33 mouse cellular contexts compared by ENCODE assay signal in genomic region chr12:59391103-59391502, GRCm38 (mm10).
"Had no signal": no experiment of that assay in that cellular context is flagged by ENCODE, and none has a peak within 500 bp of the region (broad histone marks: within the 10 kb centered on the region; RNA-seq: fewer than 3 reads in every experiment).

No protein-coding gene starts in this region.

- H3K4me1 ChIP-seq: heart, embryonic 10.5 days; heart, embryonic 12.5 days; heart, embryonic 13.5 days; heart, embryonic 15.5 days; hindbrain, embryonic 10.5 days; hindbrain, embryonic 12.5 days; hindbrain, embryonic 13.5 days; hindbrain, embryonic 15.5 days; intestine, embryonic 15.5 days; kidney, embryonic 15.5 days had no signal

- H3K9ac ChIP-seq: heart, embryonic 12.5 days; heart, embryonic 13.5 days; heart, embryonic 15.5 days; hindbrain, embryonic 12.5 days; hindbrain, embryonic 13.5 days; hindbrain, embryonic 14.5 days; hindbrain, embryonic 15.5 days; intestine, embryonic 15.5 days; kidney, embryonic 15.5 days had no signal

- H3K27ac ChIP-seq: heart, embryonic 10.5 days; heart, embryonic 13.5 days; heart, embryonic 15.5 days; hindbrain, embryonic 10.5 days; hindbrain, embryonic 12.5 days; hindbrain, embryonic 13.5 days; hindbrain, embryonic 14.5 days; hindbrain, embryonic 15.5 days; hindbrain, postnatal 0 days; intestine, embryonic 15.5 days; kidney, embryonic 15.5 days; kidney, postnatal 0 days; left cerebral cortex, adult 2 months had no signal

- H3K4me2 ChIP-seq: heart, embryonic 11.5 days; heart, embryonic 12.5 days; heart, embryonic 13.5 days; heart, embryonic 15.5 days; hindbrain, embryonic 12.5 days; hindbrain, embryonic 13.5 days; hindbrain, embryonic 14.5 days; hindbrain, embryonic 15.5 days; intestine, embryonic 15.5 days; kidney, embryonic 15.5 days had no signal

- H3K4me3 ChIP-seq: heart, embryonic 10.5 days; heart, embryonic 12.5 days; heart, embryonic 13.5 days; heart, embryonic 15.5 days; hindbrain, embryonic 10.5 days; hindbrain, embryonic 12.5 days; hindbrain, embryonic 13.5 days; hindbrain, embryonic 15.5 days; intestine, embryonic 15.5 days; kidney, embryonic 15.5 days; left cerebral cortex, adult 2 months had no signal

- ATAC-seq: hindbrain, embryonic 16.5 days; hindbrain, postnatal 0 days; inflammation-experienced regulatory T-cells, adult 6 months; intestine, embryonic 15.5 days; intestine, embryonic 16.5 days; intestine, postnatal 0 days had no signal

- H3K27me3 ChIP-seq: heart, embryonic 12.5 days; heart, embryonic 13.5 days; heart, embryonic 15.5 days; hindbrain, embryonic 12.5 days; hindbrain, embryonic 13.5 days; hindbrain, embryonic 15.5 days; intestine, embryonic 15.5 days; kidney, embryonic 15.5 days had no signal

- H3K36me3 ChIP-seq: heart, embryonic 10.5 days; heart, embryonic 12.5 days; heart, embryonic 13.5 days; heart, embryonic 15.5 days; hindbrain, embryonic 10.5 days; hindbrain, embryonic 12.5 days; hindbrain, embryonic 13.5 days; hindbrain, embryonic 15.5 days; intestine, embryonic 15.5 days; kidney, embryonic 15.5 days had no signal

- H3K9me3 ChIP-seq: heart, embryonic 10.5 days; heart, embryonic 12.5 days; heart, embryonic 13.5 days; heart, embryonic 15.5 days; hindbrain, embryonic 10.5 days; hindbrain, embryonic 12.5 days; hindbrain, embryonic 13.5 days; hindbrain, embryonic 15.5 days; intestine, embryonic 15.5 days; kidney, embryonic 15.5 days had no signal

- DNase-seq: heart, postnatal 10 days; heart, postnatal 14 days; heart, postnatal 36 days; heart, postnatal 4 days; kidney, adult 11 months; kidney, adult 18-20 months; kidney, adult 2 months; kidney, adult 8-10 months; kidney, adult 9 months; kidney, postnatal 10 days; kidney, postnatal 14 days; kidney, postnatal 25 days; kidney, postnatal 36 days; kidney, postnatal 4 days had no signal
